Mouse (Mus musculus) induced T-regulatory cell, adult 2 months (primary cell): ENCODE data around the gene Cic.

Experiments used
- DNase-seq: peaks from one replicate; pipeline ENCODE4 v3.0.0-alpha.2; 2012; ENCODE audit warnings: low read depth

Cic gene

GRCm38 (mm10) chr7:25267301-25267750 lies at the start of gene Cic:
Gene Cic (plus strand): TSS chr7:25267704.
- DNase-seq, result peak; percentile 100

- peak; percentile 78 for DNase-seq
These were observed 48.6 kb upstream of the Cic start for GRCm38 (mm10) chr7:25218705-25219415.

DNA sequence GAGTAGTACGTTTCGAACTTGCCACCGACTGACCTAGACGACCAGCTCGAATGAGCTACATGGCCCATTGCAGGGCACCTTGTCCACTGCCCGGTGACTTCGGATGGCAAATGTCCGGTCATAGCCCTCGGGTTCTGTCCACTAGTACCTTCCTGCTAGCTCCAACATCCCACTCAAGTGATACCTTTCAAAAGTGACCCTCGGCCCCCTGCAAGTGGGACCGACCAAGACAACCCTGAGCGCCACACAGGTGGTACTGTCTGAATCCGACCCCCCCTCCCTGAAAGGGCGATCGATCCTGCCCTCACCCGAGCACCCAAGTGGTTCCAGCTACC lies 48.1 kb upstream of the Cic start:
- no peak for DNase-seq

- DNase-seq, result peak; percentile 99
These were observed 47.6 kb upstream of the Cic start for GRCm38 (mm10) chr7:25219756-25220456.

GRCm38 (mm10) chr7:25220457-25221101 lies 46.9 kb upstream of the Cic start, which contains the start of gene Dedd2:
Gene Dedd2 (minus strand): TSS chr7:25220615.
- peak; percentile 71 for DNase-seq

DNA sequence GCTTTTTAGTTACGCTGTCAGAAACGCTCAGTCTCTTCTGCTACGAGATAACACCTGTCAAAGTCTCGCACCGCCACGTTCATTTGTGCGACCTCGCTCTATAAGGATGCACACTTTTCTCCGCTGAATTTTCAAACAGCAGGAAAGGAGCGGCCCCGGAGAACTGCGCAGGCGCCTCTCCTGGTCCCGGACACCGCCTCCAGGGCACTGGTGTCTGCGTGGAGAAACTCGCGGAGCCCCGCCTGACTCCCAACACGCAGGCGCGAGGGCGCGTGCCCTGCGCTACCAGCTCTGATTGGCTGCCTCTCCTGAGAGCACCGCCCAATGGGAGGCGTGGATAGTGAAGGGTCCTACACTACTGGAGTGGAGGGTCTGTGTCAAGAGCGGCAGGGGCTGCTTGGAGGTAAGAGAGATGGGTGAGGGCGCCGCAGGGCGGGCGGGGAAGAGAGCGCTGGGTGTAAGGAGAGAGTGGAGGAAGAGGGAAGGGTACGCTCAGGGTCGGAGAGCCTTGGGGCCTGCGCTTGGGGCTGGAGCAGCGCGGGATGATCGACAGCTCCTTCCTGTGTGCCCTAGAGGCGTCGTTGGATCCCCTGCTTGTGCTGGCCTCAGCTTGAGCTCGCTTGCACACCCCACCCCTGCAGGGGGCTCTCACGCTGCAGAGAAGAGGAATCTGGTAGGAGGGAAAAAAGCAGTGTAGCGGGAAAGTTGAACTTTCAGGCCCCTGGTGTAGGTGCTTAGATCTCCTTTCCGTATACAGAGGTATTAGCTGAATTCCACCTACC lies 46.2 kb upstream of the Cic start, which contains the start of gene Zfp526:
TSS of gene Zfp526 (plus strand) at position 324 of the 782 bp plus-strand sequence.
- peak; percentile 99 for DNase-seq

DNA sequence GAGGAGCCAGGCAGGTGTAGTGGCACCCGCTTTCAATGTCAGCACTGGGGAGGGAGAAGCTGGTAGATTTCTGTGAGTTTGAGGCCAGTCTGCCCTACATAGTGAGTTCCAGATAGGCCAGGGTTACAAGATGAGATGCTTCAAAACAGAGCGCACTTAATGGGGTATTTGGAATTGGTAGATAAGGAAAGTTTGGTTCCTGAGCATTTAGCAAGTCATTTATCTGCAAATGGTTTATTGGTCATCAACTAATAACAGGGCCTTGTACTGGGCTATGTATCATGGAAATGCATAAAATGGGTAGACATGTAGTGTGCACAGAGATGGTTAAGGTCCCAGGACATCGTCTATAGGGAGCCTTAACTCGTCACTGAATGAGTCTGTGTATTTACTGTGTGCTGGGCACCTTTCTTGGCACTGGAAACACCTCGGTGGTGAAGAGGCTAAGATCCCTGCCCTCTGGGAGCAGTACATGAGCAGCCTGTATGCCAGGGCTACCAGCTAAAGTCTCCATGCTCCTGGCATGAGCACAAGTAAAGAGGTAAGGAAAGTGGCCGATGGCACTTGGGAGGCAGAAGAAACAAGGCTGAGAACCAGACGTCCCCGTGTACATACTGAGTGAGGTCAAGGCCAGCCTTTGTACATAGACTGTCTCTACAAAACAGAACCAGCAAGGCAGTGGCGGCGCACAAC lies 45.1 kb upstream of the Cic start:
- DNase-seq, result no peak

- no peak for DNase-seq
These were observed 39.8 kb upstream of the Cic start for GRCm38 (mm10) chr7:25227523-25228300.

GRCm38 (mm10) chr7:25230690-25231285 lies 36.7 kb upstream of the Cic start:
- DNase-seq, result no peak

- peak; percentile 45 for DNase-seq
These were observed 35.3 kb upstream of the Cic start for GRCm38 (mm10) chr7:25232101-25232648.

DNA sequence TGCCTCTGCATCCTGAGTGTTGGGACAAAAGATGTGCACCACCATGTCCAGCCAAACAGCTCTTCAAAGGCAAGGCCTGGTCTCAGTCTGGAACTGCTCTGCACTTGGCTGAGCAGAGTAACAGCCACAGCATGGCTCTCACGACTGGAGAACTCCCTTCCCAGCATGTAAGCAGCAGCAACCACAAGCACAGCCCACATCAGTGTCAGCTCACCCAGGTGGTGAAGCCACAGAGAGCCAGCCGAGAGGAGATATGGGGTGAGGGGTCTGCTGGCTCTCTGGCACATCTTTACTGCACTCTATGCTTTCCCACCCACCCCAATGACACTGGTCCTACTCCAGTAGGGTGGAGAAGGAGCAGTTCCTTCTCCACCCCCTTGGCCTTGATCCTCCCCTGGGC lies 34.4 kb upstream of the Cic start:
- DNase-seq, result no peak

DNA sequence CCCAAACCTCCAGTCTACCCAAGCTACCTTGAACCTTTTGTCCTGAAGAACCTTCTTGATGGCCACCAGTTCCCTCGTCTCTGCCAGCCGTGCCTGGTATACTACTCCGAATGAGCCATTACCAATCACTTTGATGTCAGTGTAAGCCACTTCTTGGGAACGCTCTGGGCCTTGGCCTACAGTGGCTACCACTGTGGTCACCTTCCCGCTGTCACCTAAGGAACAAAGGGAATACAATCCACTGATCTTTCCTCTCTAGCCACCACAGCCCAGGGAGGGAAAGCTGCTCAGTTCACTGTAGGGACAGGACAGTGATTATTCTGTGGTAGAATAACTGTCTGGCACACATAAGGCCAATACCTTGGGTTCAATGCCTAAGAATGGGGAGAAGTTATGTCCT lies 32.0 kb upstream of the Cic start:
- no peak for DNase-seq

GRCm38 (mm10) chr7:25237249-25238014 lies 30.1 kb upstream of the Cic start, which contains the start of gene Gsk3a:
Gene Gsk3a (minus strand): TSS chr7:25237851.
- DNase-seq, result no peak

DNA sequence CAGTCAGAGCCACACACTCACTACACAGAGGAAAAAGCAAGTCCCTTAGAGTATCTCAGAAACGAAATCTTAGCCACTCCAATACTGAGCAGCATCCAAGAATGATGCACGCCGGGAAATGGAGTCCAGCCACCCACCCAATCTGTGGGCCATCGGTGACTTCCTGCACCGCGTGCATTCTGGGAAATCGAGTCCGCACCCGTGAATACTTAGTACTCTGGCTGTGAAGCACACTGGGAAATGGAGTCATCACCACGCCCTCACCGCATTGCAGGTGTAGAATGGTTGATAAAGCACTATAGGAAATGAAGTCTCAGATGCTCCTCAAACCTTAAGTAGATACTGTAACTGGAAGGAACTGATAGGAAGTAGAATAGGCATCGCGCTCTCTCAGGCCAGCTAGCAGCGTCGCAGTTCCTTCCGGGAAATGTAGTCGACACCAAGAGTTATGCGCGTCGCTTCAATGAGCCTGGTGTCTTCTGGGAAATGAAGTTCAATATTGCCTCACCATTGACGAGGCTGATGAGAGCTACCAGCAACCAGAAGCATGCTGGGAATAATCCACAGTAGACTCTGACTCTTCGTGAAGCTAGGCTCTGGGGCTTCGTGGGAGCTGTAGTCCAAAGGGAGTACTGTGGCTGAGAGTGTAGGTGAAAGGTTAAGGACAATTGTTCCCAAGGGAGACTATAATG lies 29.3 kb upstream of the Cic start:
- DNase-seq, result peak; percentile 99

- DNase-seq, result peak; percentile 95
These were observed 28.5 kb upstream of the Cic start for GRCm38 (mm10) chr7:25238829-25239623.

- no peak for DNase-seq
These were observed 26.9 kb upstream of the Cic start for GRCm38 (mm10) chr7:25240631-25241030.

DNA sequence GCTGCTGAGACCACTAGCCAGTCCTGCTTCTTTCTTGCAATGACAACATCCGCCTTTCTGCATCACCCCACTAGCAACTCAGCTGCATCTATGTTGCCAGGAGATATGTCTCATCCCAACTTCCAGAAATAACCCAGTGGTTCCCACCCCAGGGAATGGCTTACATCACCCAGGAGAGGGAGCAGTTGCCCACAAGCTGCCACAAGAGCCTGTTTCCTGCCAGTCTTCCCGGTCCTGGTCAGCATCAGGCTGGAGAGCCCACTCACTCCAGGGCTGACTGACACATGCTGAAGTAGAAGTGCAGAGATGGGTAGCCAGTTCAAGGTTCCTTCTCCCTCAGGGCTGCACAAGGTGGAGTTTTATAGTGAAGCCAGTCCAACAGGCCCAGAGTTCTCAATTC lies 26.4 kb upstream of the Cic start:
- DNase-seq, result no peak

GRCm38 (mm10) chr7:25243361-25243760 lies 24.1 kb upstream of the Cic start:
- no peak for DNase-seq
